Mouse (Mus musculus) heart, postnatal 0 days (tissue): Measurements from ENCODE around the gene Cyb5d1. TPM values are rescaled to one million over a fixed set of nuclear protein-coding genes. Genes with fewer than 3 reads are reported as not detected.
A peak's percentile ranks its signal among the peaks of the same experiment; 100 is the strongest.

Source experiments
- ATAC-seq: fragments of 200-750 bp; cut with Nextera tagmentation; 2 replicates; pipeline ENCODE4 v1.8.0; 2017; ENCODE audit warnings: low read depth, moderate number of reproducible peaks, moderate library complexity; ENCODE audit not compliant: insufficient read depth
- DNase-seq: peaks from one replicate; pipeline ENCODE4 v3.0.0-alpha.2; 2016; ENCODE audit warnings: low spot score
- H3K27ac ChIP-seq: fragments of 300-500 bp; sonication (generic); 2 replicates; pipeline ENCODE4 v1.5.1; 2014; ENCODE audit warnings: low read depth, mild to moderate bottlenecking
- H3K27me3 ChIP-seq: fragments of 300-500 bp; sonication (generic); 2 replicates; pipeline ENCODE4 v1.6.1; 2014; ENCODE audit warnings: low read length, mixed read lengths; ENCODE audit not compliant: control insufficient read depth, insufficient read depth
- H3K36me3 ChIP-seq: fragments of 300-500 bp; sonication (generic); replicated peaks from 2 replicates; pipeline ENCODE4 v1.6.1; 2014; ENCODE audit warnings: low read length, mixed read lengths; ENCODE audit not compliant: control insufficient read depth, insufficient read depth
- H3K4me1 ChIP-seq: fragments of 300-500 bp; sonication (generic); 2 replicates; pipeline ENCODE4 v1.6.1; 2014; ENCODE audit warnings: antibody characterized with exemption; ENCODE audit not compliant: control insufficient read depth, insufficient read depth
- H3K4me2 ChIP-seq: fragments of 300-500 bp; sonication (generic); 2 replicates; pipeline ENCODE4 v1.6.1; 2014; ENCODE audit warnings: low read depth, mild to moderate bottlenecking, low read length, moderate library complexity
- H3K4me3 ChIP-seq: fragments of 300-500 bp; sonication (generic); 2 replicates; pipeline ENCODE4 v1.5.1; 2014; ENCODE audit warnings: low read depth, low read length
- H3K9ac ChIP-seq: fragments of 300-500 bp; sonication (generic); replicated peaks from 2 replicates; pipeline ENCODE4 v1.6.1; 2014; ENCODE audit warnings: low read depth, low read length, mixed read lengths
- H3K9me3 ChIP-seq: fragments of 300-500 bp; sonication (generic); replicated peaks from 2 replicates; pipeline ENCODE4 v1.6.1; 2016; ENCODE audit warnings: low read length; ENCODE audit not compliant: control insufficient read depth
- CTCF ChIP-seq: IDR thresholded peaks from 2 replicates; pipeline ENCODE4 v1.5.1; 2016; ENCODE audit warnings: antibody characterized with exemption, control low read depth, low read depth
- EP300 ChIP-seq: IDR thresholded peaks from 2 replicates; pipeline ENCODE4 v1.6.1; 2016; ENCODE audit warnings: antibody characterized with exemption, low read depth
- WGBS: fragments of 180-500 bp; shearing (Covaris S2); extraction: QIAGEN DNeasy Blood & Tissue Kit; methylation state at CpG from one replicate; pipeline ENCODE4 v1.1.7; 2014; 5-methylcytosine and 5-hydroxymethylcytosine counted together
- polyA plus RNA-seq: library from polyadenylated mRNA; unstranded; fragments of >200 nt; fragmentation: Nextera tagmentation; extraction: Ambion mirVana; gene quantifications from 2 replicates; pipeline ENCODE4 v1.2.1, GENCODE M21; 2015
- total RNA-seq: library from RNA; depleted of rRNA; stranded (reverse); fragments of >200 nt; gene quantifications from 2 replicates; pipeline ENCODE4 v1.2.3, GENCODE M21; 2014; ENCODE audit warnings: low replicate concordance

Cyb5d1 gene
- total and polyA plus RNA-seq, 2 experiments from 2014 or later = 16.7 to 17.6 TPM

GRCm38 (mm10) chr11:69399201-69400082 lies 4.0 kb upstream of the Cyb5d1 start:
- Histone ChIP-seq H3K27me3 (no peaks in the 10 kb centered on the region), H3K9me3 (no peaks in the 10 kb centered on the region), H3K27ac (peak overlapping the region; percentile 95), H3K4me2 (peak overlapping the region; percentile 72), H3K4me3 (peak overlapping the region; percentile 61), H3K36me3 (peaks cover 51% of the 10 kb centered on the region), H3K4me1 (no peaks in the 10 kb centered on the region), H3K9ac (no peak overlapping the region; the same call in 1 of the 2 replicates)
- no peak for TF ChIP-seq CTCF
- TF ChIP-seq EP300 = no peak
- no peak for ATAC-seq
- 57% methylated on average over 66 of the region's 66 CpGs for WGBS
- DNase-seq = no peak

GRCm38 (mm10) chr11:69398486-69399200 lies 3.2 kb upstream of the Cyb5d1 start:
- Histone ChIP-seq H3K4me3 (peak overlapping the region; percentile 61), H3K4me1 (no peaks in the 10 kb centered on the region), H3K27ac (peak overlapping the region; percentile 95), H3K27me3 (no peaks in the 10 kb centered on the region), H3K36me3 (peaks cover 43% of the 10 kb centered on the region), H3K9ac (peak overlapping the region; percentile 81; the same call in 1 of the 2 replicates), H3K9me3 (no peaks in the 10 kb centered on the region), H3K4me2 (peak overlapping the region; percentile 72)
- TF ChIP-seq EP300 (no peak), CTCF (no peak)
- 41% methylated on average over 21 of the region's 21 CpGs for WGBS
- no peak for ATAC-seq
- no peak for DNase-seq

GRCm38 (mm10) chr11:69398059-69398458 lies 2.6 kb upstream of the Cyb5d1 start, which contains the start of gene Tmem88:
TSS of gene Tmem88 (minus strand) at chr11:69398234.
- Histone ChIP-seq H3K9me3 (no peaks in the 10 kb centered on the region), H3K36me3 (peaks cover 37% of the 10 kb centered on the region), H3K27me3 (no peaks in the 10 kb centered on the region), H3K4me1 (no peaks in the 10 kb centered on the region), H3K4me2 (peak within 1 kb of the TSS; percentile 72), H3K9ac (peak within 1 kb of the TSS; percentile 81), H3K27ac (peak within 1 kb of the TSS; percentile 95), H3K4me3 (peak within 1 kb of the TSS; percentile 61)
- DNase-seq (no peak), ATAC-seq (peak; percentile 5)
- WGBS = 9% methylated on average over 16 of the region's 16 CpGs
- TF ChIP-seq CTCF (no peak), EP300 (peak; percentile 39; the same call in 1 of the 2 replicates)

- Histone ChIP-seq H3K27me3 (no peaks in the 10 kb centered on the region), H3K27ac (peak overlapping the region; percentile 95), H3K36me3 (peaks cover 33% of the 10 kb centered on the region), H3K4me3 (peak overlapping the region; percentile 61), H3K9me3 (no peaks in the 10 kb centered on the region), H3K9ac (peak overlapping the region; percentile 81), H3K4me2 (peak overlapping the region; percentile 72), H3K4me1 (no peaks in the 10 kb centered on the region)
- DNase-seq = no peak
- TF ChIP-seq CTCF = peak; percentile 28
- TF ChIP-seq EP300 = no peak
- ATAC-seq = no peak
- WGBS = 6% methylated on average over 24 of the region's 24 CpGs
These were observed 2.2 kb upstream of the Cyb5d1 start for GRCm38 (mm10) chr11:69397581-69398057.

GRCm38 (mm10) chr11:69396772-69397171 lies 1.3 kb upstream of the Cyb5d1 start:
- 0 out of 2 replicates have a peak overlapping the region, but pooled peaks have one; percentile 81 for H3K9ac ChIP-seq
- peak overlapping the region; percentile 95 for H3K27ac ChIP-seq
- H3K27me3 ChIP-seq = no peaks in the 10 kb centered on the region
- H3K4me2 ChIP-seq = peak overlapping the region; percentile 72
- 37% methylated on average over 11 of the region's 11 CpGs for WGBS
- peaks cover 24% of the 10 kb centered on the region for H3K36me3 ChIP-seq
- ATAC-seq (peak; percentile 10), DNase-seq (peak; percentile 62)
- no peaks in the 10 kb centered on the region for H3K9me3 ChIP-seq
- peak overlapping the region; percentile 61 for H3K4me3 ChIP-seq
- TF ChIP-seq EP300 (peak; percentile 93; the same call in 1 of the 2 replicates), CTCF (no peak)
- no peaks in the 10 kb centered on the region for H3K4me1 ChIP-seq
